Mouse (Mus musculus) adrenal gland (tissue): ENCODE measurements around the gene Plekhm1.

Source experiments
- intact Hi-C: fragments of 180-260 bp; cut with DNase I; formaldehyde crosslinking; loops from one replicate; pipeline ENCODE4 v1.15.1; 2025

The Plekhm1 gene

GRCm38 (mm10) chr11:103362521-103363181 is 49.8 kb downstream of the Plekhm1 start:
- intact Hi-C loops: loop anchor here (5.0 kb wide), 1 partner anchor 35 kb away; no protein-coding TSS in a partner anchor

GRCm38 (mm10) chr11:103362054-103362432 is 50.4 kb downstream of the Plekhm1 start:
- intact Hi-C loops: loop anchor here (5.0 kb wide), 1 partner anchor 35 kb away; no protein-coding TSS in a partner anchor

GRCm38 (mm10) chr11:103361396-103362053 is 51.0 kb downstream of the Plekhm1 start:
- intact Hi-C loops: loop anchor here (5.0 kb wide), 1 partner anchor 36 kb away; no protein-coding TSS in a partner anchor

GRCm38 (mm10) chr11:103360661-103361081 is 51.8 kb downstream of the Plekhm1 start:
- intact Hi-C loops: loop anchor here (5.0 kb wide), 1 partner anchor 37 kb away; no protein-coding TSS in a partner anchor

- intact Hi-C loops: loop anchor here (5.0 kb wide), 3 partner anchors 37 to 197 kb away; no protein-coding TSS in a partner anchor
Measured at GRCm38 (mm10) chr11:103359841-103360641, 52.4 kb downstream of the Plekhm1 start.

GRCm38 (mm10) chr11:103359122-103359521 is 53.4 kb downstream of the Plekhm1 start:
- intact Hi-C loops: loop anchor here (5.0 kb wide), 2 partner anchors 103 to 198 kb away; no protein-coding TSS in a partner anchor

- intact Hi-C loops: loop anchor here (5.0 kb wide), 2 partner anchors 104 to 199 kb away; no protein-coding TSS in a partner anchor
Measured at GRCm38 (mm10) chr11:103358316-103358715, 54.2 kb downstream of the Plekhm1 start.

- intact Hi-C loops: loop anchor here (5.0 kb wide), 2 partner anchors 105 to 200 kb away; no protein-coding TSS in a partner anchor
Measured at GRCm38 (mm10) chr11:103357710-103358109, 54.8 kb downstream of the Plekhm1 start.

- intact Hi-C loops: loop anchor here (5.0 kb wide), 2 partner anchors 105 to 200 kb away; no protein-coding TSS in a partner anchor
Measured at GRCm38 (mm10) chr11:103356938-103357670, 55.4 kb downstream of the Plekhm1 start.

GRCm38 (mm10) chr11:103356032-103356571 is 56.4 kb downstream of the Plekhm1 start:
- intact Hi-C loops: loop anchor here (5.0 kb wide), 2 partner anchors 106 to 201 kb away; no protein-coding TSS in a partner anchor

- intact Hi-C loops: loop anchor here (5.0 kb wide), 2 partner anchors 107 to 202 kb away; no protein-coding TSS in a partner anchor
Measured at GRCm38 (mm10) chr11:103355251-103355650, 57.2 kb downstream of the Plekhm1 start.

- intact Hi-C loops: no loop called here
Measured at GRCm38 (mm10) chr11:103354033-103354432, 58.5 kb downstream of the Plekhm1 start.

GRCm38 (mm10) chr11:103352239-103352814 is 60.2 kb downstream of the Plekhm1 start:
- intact Hi-C loops: no loop called here

- intact Hi-C loops: no loop called here
Measured at GRCm38 (mm10) chr11:103350711-103351315, 61.7 kb downstream of the Plekhm1 start.

GRCm38 (mm10) chr11:103349699-103350098 is 62.8 kb downstream of the Plekhm1 start:
- intact Hi-C loops: no loop called here

- intact Hi-C loops: no loop called here
Measured at GRCm38 (mm10) chr11:103346657-103347056, 65.8 kb downstream of the Plekhm1 start.

GRCm38 (mm10) chr11:103346236-103346635 is 66.3 kb downstream of the Plekhm1 start:
- intact Hi-C loops: no loop called here

GRCm38 (mm10) chr11:103345408-103346091 is 66.9 kb downstream of the Plekhm1 start:
- intact Hi-C loops: no loop called here
